Mouse (Mus musculus) frontal cortex, postnatal 14 days (tissue): Measurements from ENCODE around the gene Stpg3.

ENCODE experiments used
- DNase-seq, 2 experiments: peaks; one replicate each; pipeline ENCODE4 v3.0.0; 2022; ENCODE audit warnings: low spot score in 2 of 2

Gene Stpg3

GRCm38 (mm10) chr2:25236614-25237013 lies 22.2 kb upstream of the Stpg3 start, which contains the start of gene Rnf224:
Gene Rnf224, minus strand, starts transcription at chr2:25236787.
- no peak for DNase-seq

DNA sequence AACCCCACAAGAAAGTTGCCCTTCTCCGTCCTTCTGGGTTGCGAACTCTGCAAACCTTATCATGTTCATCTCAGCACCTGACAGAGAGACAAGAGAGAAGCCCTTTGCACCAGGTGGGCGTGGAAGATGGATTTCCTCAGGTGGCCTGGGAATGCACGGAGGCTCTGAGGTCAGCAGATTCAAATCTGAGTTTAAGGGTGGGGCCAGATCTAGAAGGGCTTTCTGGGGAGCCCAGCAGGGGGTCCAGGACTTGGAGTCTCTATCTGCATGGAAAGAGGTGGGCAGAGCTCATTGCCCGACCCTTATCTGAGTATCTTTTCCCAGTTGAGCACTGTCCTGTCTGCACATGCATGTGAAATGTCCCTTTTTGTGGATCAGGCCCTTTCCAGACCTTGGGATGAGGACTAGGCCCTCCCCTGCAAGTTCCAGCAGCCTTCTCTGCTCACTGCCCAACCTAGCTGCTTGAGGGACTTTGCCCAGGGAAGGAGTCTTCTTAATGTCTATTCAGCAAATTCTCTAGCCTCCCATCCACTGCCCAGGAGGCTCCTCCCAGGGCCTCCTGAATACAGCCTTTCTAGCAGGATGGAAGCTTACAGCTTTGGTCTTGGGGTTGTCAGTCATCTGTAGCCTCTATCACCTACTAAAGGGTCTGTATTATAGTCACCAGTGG lies 20.2 kb upstream of the Stpg3 start:
- no peak for DNase-seq

DNA sequence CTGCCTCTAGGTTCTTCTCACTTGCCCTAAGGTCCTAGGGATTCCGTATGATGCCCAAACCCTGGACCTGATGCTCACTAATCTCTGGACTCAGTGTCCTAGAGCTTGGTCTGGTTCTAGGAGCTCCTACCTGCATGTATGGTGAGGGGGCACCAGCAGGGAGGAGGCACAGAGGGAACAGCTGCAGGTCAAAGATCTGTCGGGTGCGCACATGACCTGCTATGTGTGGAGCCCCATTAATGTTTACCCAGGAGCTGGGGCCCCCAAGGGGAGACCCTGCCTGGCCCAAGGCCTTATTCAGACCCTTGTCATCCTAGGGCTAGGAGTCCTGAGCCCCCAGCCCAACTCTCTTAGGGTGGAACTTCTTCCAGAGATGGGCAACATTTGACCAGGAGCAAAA lies 19.6 kb upstream of the Stpg3 start, which contains the start of gene Slc34a3:
TSS of gene Slc34a3 (minus strand) at position 315 of the 400 bp plus-strand sequence.
- DNase-seq = no peak

- no peak for DNase-seq
Observed at GRCm38 (mm10) chr2:25233421-25233820, 19.0 kb upstream of the Stpg3 start.

DNA sequence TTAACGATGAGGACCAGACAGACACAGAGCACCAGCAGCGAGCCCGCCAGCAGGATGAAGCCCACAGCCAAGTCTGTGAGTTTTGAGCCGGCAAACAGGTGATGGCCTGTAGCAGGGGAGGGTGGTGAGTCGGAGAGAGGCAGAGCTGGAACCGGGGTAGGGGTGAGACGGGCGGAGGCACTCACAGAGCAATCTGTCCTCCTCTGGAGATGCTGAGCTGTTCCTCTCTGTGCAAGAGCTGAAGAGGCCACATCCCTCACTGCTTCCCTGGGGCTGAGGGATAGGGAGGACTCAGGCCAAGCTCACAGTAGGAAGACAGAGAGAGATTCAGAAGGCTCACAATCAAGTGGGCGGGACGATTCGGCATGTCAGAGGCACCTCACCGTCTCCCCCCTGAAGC lies 16.6 kb upstream of the Stpg3 start:
- no peak for DNase-seq

DNA sequence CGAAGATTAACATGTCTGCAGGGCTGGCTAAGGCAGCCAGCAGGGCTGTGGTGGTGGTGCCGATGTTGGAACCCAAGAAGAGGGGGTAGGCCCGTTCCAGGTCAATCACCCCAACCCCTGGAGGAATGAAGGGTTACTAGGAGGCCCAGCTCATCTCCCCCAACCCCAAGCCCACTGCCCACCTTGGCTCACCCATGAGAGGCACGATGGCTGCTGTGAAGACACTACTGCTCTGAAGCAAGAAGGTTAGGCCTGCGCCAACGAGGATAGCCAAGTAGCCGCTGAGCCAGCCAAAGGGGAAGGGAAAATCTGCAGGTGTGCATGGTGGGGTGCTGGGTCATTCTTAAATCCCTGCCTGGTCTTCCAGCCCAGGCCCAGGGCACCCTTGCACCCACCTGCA lies 16.1 kb upstream of the Stpg3 start:
- no peak for DNase-seq

- no peak for DNase-seq
Observed at GRCm38 (mm10) chr2:25229582-25229981, 15.1 kb upstream of the Stpg3 start.

DNA sequence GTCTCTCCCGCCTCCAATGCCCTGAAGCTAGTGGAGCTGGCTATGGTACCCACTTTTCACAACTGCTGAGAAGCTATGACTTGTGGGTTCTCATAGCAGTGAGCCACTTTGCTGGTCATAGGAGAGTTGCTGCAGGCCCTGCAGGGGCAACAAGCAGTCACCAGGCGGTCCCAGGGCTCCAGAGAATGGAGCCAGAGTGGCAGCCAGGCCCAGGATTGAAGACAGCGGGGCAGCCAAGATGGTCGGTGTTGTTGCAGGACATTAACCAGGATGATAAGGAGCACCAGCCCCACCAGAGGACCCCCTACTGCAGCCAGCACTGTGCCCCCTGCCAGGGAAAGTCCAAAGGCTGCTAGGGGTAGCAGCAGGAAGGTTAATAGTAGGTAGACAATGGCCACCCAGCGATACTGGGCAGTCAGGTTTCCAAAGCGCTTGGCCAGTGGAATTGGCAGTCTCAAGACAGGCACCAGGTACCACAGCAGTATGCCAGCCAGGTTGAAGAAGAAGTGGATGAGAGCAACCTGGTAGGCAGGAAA lies 14.6 kb upstream of the Stpg3 start:
- no peak for DNase-seq

- peak; percentile 64 to 77 for DNase-seq
Observed at GRCm38 (mm10) chr2:25228431-25228889, 14.0 kb upstream of the Stpg3 start.

DNA sequence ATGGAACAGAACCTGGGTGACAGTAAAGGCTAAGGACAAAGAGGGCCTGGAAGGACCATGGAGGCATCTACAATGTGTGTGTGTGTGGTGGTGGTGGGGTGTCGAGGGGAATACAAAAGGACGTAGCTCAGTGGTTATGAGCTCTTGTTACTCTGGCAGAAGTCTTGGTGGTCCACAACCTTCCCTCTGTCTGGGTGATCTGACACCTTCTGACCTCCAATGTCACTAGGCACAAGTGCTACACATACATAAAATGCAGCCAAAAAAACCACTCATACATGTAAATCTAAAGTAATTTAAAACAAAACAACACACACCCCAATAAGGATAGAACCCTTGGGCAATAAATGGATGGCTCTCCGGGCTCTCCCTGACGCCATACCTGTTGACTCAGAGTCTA lies 13.0 kb upstream of the Stpg3 start:
- DNase-seq = no peak

GRCm38 (mm10) chr2:25226864-25227263 lies 12.4 kb upstream of the Stpg3 start:
- peak; percentile 40 to 52 for DNase-seq

DNA sequence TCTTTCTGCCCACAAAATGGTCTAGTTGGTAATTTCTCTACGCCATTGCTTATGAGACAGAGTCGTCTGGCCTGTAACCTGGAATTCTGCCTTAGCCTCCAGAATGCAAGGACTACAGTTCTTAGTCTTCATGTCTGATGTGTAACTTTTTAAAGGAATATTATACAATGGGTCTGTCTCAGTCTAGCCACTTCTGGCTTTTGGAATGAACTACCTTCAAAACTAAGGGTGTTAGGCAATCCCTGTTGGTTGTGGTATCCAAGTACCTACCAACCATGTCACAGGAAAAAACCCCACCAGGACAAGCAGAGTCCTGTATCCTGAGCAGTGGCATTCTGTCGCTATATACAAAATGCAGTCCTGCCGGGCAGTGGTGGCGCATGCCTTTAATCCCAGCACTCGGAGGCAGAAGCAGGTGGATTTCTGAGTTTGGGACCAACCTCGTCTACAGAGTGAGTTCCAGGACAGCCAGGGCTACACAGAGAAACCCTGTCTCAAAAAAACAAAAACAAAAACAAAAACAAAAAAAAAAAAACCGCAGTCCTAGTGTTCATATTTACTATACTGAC lies 11.5 kb upstream of the Stpg3 start:
- no peak for DNase-seq

- DNase-seq = peak; percentile 99 to 100
Observed at GRCm38 (mm10) chr2:25224766-25225752, 10.6 kb upstream of the Stpg3 start.

- no peak for DNase-seq
Observed at GRCm38 (mm10) chr2:25224492-25224765, 10.0 kb upstream of the Stpg3 start, which contains the start of gene Tubb4b. Gene Tubb4b, minus strand, starts transcription at chr2:25224702.

DNA sequence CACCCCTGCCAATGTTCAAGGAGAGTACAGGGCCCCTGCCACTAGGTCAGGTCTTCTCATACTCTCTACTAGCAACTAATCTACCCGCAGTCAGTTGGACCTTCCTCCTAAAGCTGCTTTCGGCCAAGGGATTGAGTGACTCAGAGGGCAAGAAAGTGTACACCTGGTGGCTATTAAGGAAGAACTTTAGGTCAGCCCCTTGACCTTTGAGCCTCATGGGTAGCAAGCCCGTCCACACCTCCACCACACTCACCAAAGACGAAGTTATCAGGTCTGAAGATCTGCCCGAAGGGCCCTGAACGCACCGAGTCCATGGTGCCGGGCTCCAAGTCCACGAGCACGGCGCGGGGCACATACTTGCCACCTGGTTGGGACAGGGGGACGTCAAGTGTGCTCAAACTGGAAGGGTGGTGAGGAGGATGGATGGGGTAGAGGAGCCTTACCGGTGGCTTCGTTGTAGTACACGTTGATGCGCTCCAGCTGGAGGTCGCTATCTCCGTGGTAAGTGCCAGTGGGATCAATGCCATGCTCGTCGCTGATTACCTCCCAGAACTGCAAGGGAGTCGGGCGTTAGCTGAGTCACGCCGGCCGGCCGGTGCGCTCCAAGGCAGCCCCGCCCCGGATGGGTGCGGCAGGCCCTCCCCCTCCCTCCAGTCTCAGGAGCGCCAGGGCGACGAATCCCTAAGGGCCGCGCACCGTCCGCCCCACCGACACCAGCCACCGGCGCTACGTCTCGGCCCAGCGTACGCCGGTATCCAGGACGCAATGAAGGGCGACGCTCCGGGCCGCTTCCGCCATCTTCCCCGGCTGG lies 9.4 kb upstream of the Stpg3 start:
- DNase-seq = peak in 1 of 2 experiments; percentile 47

DNA sequence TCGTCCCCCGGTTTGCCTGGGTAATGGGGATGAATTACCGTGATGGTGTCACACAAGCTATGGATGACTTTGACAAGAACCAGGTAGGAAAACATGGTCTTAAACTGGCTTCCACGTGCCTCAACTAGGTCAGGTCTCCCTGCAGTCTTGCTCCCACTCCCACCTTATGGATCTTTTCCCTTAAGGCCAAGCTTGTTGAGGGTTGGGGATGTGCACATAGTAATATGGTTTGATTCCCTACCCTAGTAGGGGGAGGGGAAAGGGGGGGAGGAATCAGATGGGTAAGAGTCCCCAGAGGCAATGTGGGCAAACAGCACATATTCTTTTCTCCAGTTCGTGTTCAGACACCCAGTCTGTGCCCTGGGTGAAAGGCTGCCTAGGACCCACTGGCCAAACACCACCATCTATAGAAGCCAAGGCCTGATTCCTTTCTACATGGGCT lies 6.9 kb upstream of the Stpg3 start:
- DNase-seq = no peak

- no peak for DNase-seq
Observed at GRCm38 (mm10) chr2:25218445-25218844, 4.0 kb upstream of the Stpg3 start, which contains the start of gene Fam166a. Gene Fam166a, plus strand, starts transcription at chr2:25218745.

DNA sequence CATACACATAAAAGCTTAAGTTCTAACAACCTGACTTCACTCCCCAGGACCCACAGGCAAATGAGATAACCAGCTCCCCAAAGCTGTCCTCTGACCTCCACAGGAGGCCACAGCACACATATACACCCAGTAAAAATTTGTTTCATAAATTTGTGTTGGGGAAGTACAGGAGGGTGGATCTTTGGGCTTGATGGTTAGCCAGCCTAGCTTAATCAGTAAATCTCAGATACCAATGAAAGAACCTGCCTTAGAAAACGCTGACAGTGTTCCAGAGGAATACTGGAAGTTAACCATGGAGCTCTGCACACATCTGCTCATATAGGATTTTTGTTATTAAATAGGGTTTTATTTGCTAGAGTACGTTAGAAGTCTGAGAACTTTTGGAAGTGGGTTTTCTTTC lies 3.2 kb upstream of the Stpg3 start:
- DNase-seq = no peak

DNA sequence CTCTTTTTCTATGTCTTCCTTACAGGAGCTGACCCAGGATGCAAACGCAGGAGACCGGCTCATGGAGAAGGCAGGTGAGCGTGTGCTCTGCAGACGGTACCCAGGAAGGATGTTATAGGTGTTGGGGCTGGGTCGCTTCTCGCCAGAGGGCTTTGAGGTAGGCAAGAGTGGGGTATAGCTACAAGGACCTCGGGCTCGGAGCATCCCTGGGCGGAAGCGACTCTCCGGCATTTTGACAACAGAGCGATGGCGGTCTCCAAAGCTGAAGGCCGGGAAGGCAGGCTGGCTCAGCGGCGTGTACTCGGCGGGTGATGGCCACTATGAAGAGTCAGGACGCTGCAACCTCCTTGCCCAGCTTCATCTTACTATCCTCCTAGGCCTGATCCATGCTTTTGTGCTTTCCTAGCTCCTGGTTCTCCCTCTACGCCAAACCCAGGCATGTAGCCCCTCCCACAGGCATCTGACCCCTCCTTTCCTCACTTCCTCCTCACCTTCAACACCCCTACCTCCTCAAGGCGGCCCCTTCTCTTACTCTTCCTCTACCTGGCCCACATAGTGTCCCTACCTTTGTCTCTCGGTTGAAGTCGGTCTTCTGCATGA lies 1.1 kb downstream of the Stpg3 start:
- no peak for DNase-seq

DNA sequence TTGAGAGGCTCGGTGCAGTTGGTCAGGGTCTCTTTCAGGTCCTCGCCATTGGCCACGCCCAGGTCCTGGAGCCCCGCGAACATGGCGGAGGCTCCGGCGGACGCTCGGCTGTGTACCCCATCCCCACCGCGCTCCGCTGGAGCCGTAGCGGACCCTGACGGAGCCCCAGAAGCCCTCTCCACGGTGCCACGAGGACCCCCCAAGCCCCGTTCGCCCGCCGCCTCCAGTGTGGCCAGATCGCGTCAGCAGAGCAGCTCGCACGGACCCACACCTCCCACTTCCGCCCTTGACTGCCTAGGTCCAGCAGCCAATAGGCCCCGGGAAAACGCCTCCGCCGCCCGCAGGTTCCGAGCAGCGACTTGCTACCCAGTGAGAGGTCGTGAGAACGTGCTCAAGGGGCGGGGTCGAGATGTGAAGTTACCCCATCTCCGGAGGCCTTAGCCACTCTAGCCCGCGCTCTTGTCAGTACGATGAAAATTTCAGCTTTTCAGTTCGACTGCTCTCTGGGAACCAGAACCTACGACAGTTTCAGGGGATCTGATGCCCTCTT lies 3.2 kb downstream of the Stpg3 start, which contains the start of gene Nelfb:
TSS of gene Nelfb (minus strand) at position 369 of the 550 bp plus-strand sequence.
- DNase-seq = peak; percentile 70 to 78
